In the genomic region with DNA sequence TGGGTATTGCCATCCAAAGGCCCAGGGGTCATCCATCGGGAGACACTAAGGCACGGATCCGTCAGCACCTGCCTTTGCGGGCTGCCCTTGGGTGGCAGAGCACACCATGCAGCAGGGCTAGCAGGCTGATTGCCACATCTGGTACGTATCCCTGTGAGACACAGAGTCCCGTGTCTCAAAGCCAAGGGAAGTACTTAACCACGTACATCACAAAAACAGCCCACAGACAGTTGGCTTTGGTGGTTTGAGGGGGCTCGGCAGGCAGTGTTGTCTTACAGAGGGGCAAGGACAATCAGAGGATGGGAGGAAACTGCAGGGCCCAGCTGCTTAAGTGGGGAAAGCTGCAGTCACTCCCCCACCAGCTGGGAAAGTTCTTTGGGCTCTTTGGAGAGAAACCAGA, we compare ENCODE assay signal across 26 mouse cellular contexts.
DNase-seq lines count a peak whose midpoint lies in the region; ATAC-seq and TF ChIP-seq lines count a peak whose summit lies in the region.
"Had no signal": no experiment of that assay in that cellular context is flagged by ENCODE, and none has a peak within 500 bp of the region (broad histone marks: within the 10 kb centered on the region; RNA-seq: fewer than 3 reads in every experiment).

No protein-coding gene starts in this region.

- H3K9me3 ChIP-seq in lung, embryonic 14.5 days (ENCODE audit: low read depth, low read length): no peaks in the 10 kb centered on the region
- no peaks in the 10 kb centered on the region for H3K9me3 ChIP-seq in embryonic facial prominence, embryonic 14.5 days (ENCODE audit: control insufficient read depth, low read length)
- H3K9me3 ChIP-seq in midbrain, embryonic 16.5 days (replicated peaks; ENCODE audit: control insufficient read depth, low read length, poor library complexity, severe bottlenecking): no peaks in the 10 kb centered on the region
- H3K9me3 ChIP-seq: forebrain, embryonic 10.5 days; heart, embryonic 13.5 days; hindbrain, embryonic 13.5 days; neural tube, embryonic 15.5 days; stomach, embryonic 15.5 days had no signal

- WGBS in lung, embryonic 14.5 days: 67% methylated on average over 8 of the region's 8 CpGs
- WGBS in embryonic facial prominence, embryonic 14.5 days: 52% methylated on average over 8 of the region's 8 CpGs
- 82% methylated on average over 8 of the region's 8 CpGs for WGBS in midbrain, embryonic 16.5 days

- H3K4me1 ChIP-seq in lung, embryonic 14.5 days (ENCODE audit: insufficient read depth): no peaks in the 10 kb centered on the region
- H3K4me1 ChIP-seq in embryonic facial prominence, embryonic 14.5 days (ENCODE audit: control insufficient read depth, insufficient read depth, low read length): peaks cover 11% of the 10 kb centered on the region; the same call in 1 of the 2 replicates
- no peaks in the 10 kb centered on the region for H3K4me1 ChIP-seq in midbrain, embryonic 16.5 days (ENCODE audit: control insufficient read depth, insufficient read depth, low read length)
- H3K4me1 ChIP-seq: heart, embryonic 13.5 days; hindbrain, embryonic 13.5 days; neural tube, embryonic 15.5 days had no signal

- no peak overlapping the region for H3K4me2 ChIP-seq in lung, embryonic 14.5 days
- H3K4me2 ChIP-seq in embryonic facial prominence, embryonic 14.5 days (ENCODE audit: low read depth, low read length): no peak overlapping the region
- H3K4me2 ChIP-seq in midbrain, embryonic 16.5 days (ENCODE audit: low read length): no peak overlapping the region
- H3K4me2 ChIP-seq: heart, embryonic 13.5 days; hindbrain, embryonic 13.5 days; liver, embryonic 11.5 days; neural tube, embryonic 15.5 days; stomach, embryonic 15.5 days had no signal

- H3K36me3 ChIP-seq in lung, embryonic 14.5 days (ENCODE audit: insufficient read depth): no peaks in the 10 kb centered on the region
- no peaks in the 10 kb centered on the region for H3K36me3 ChIP-seq in embryonic facial prominence, embryonic 14.5 days (ENCODE audit: control insufficient read depth, insufficient read depth, low read length)
- no peaks in the 10 kb centered on the region for H3K36me3 ChIP-seq in midbrain, embryonic 16.5 days (ENCODE audit: control insufficient read depth, insufficient read depth, low read length)
- H3K36me3 ChIP-seq: forebrain, embryonic 10.5 days; heart, embryonic 13.5 days; hindbrain, embryonic 13.5 days; neural tube, embryonic 15.5 days; stomach, embryonic 15.5 days had no signal

- intact Hi-C loops in left cerebral cortex, postnatal 4 days (cut with DNase I): no loop called here
- intact Hi-C loops in heart, postnatal 36 days (cut with DNase I): no loop called here

- ATAC-seq in lung, embryonic 14.5 days (ENCODE audit: insufficient read depth): no peak
- ATAC-seq in embryonic facial prominence, embryonic 14.5 days (ENCODE audit: low read depth): peak; percentile 60
- no peak for ATAC-seq in midbrain, embryonic 16.5 days
- ATAC-seq: CD4-positive, CD25-positive, alpha-beta regulatory T cell, adult 4 months; forebrain, embryonic 16.5 days; intestine, postnatal 0 days had no signal

- no peak overlapping the region for H3K4me3 ChIP-seq in lung, embryonic 14.5 days (ENCODE audit: low read depth, low read length)
- no peak overlapping the region for H3K4me3 ChIP-seq in embryonic facial prominence, embryonic 14.5 days (ENCODE audit: low read depth, low read length)
- H3K4me3 ChIP-seq in midbrain, embryonic 16.5 days (ENCODE audit: low read depth, low read length): no peak overlapping the region
- H3K4me3 ChIP-seq: forebrain, embryonic 10.5 days; heart, embryonic 13.5 days; hindbrain, embryonic 13.5 days; neural tube, embryonic 15.5 days; stomach, embryonic 15.5 days had no signal

- H3K27ac ChIP-seq in lung, embryonic 14.5 days (ENCODE audit: low read depth): no peak overlapping the region
- peak overlapping the region; percentile 55; the same call in 1 of the 2 replicates for H3K27ac ChIP-seq in embryonic facial prominence, embryonic 14.5 days (replicated peaks; ENCODE audit: low read depth, low read length)
- no peak overlapping the region for H3K27ac ChIP-seq in midbrain, embryonic 16.5 days (ENCODE audit: low read length)
- H3K27ac ChIP-seq: forebrain, embryonic 10.5 days; heart, embryonic 13.5 days; hindbrain, embryonic 13.5 days; neural tube, embryonic 15.5 days; stomach, embryonic 15.5 days had no signal

- no peak overlapping the region for H3K9ac ChIP-seq in lung, embryonic 14.5 days
- no peak overlapping the region for H3K9ac ChIP-seq in embryonic facial prominence, embryonic 14.5 days (ENCODE audit: low read depth, low read length)
- no peak overlapping the region for H3K9ac ChIP-seq in midbrain, embryonic 16.5 days (ENCODE audit: low read depth, low read length)
- H3K9ac ChIP-seq: heart, embryonic 13.5 days; hindbrain, embryonic 13.5 days; neural tube, embryonic 15.5 days; stomach, embryonic 15.5 days had no signal

- no peak for TF ChIP-seq CTCF in lung, embryonic 14.5 days (IDR thresholded peaks at IDR 0.05; ENCODE audit: low read depth)

- H3K27me3 ChIP-seq in lung, embryonic 14.5 days (ENCODE audit: insufficient read depth, low read length): no peaks in the 10 kb centered on the region
- H3K27me3 ChIP-seq in embryonic facial prominence, embryonic 14.5 days (replicated peaks; ENCODE audit: control insufficient read depth, insufficient read depth, low read length): no peaks in the 10 kb centered on the region
- no peaks in the 10 kb centered on the region for H3K27me3 ChIP-seq in midbrain, embryonic 16.5 days (ENCODE audit: control insufficient read depth, insufficient read depth, low read depth, low read length)
- H3K27me3 ChIP-seq: heart, embryonic 13.5 days; hindbrain, embryonic 13.5 days; neural tube, embryonic 15.5 days; stomach, embryonic 15.5 days had no signal

- peak; percentile 28 for DNase-seq in lung, embryonic 14.5 days
- DNase-seq in lung, postnatal 25 days (ENCODE audit: low spot score): no peak
- DNase-seq in embryonic facial prominence, embryonic 14.5 days (ENCODE audit: low spot score): peak; percentile 64
- DNase-seq in thymus, adult 18-20 months: peak; percentile 64 to 79
- DNase-seq in thymus, postnatal 25 days: peak; percentile 79
- no peak for DNase-seq in left cerebral cortex, postnatal 4 days
- no peak for DNase-seq in heart, postnatal 36 days
- DNase-seq: adrenal gland, adult 2 months; adrenal gland, postnatal 36 days; cerebellum, adult 18-20 months; cerebellum, postnatal 10 days; kidney, adult 9 months; kidney, postnatal 10 days; layer of hippocampus, adult 9-11 months; midbrain, embryonic 14.5 days; right cerebral cortex, postnatal 25 days had no signal

Comparison
In these comparisons a context has a peak if more than half of its experiments do, and no peak if none do; other contexts are left out.
1. DNase-seq: peak in lung, embryonic 14.5 days (single experiment), embryonic facial prominence, embryonic 14.5 days (single experiment), thymus, adult 18-20 months (2 of 2) and thymus, postnatal 25 days (single experiment); none in lung, postnatal 25 days (single experiment), left cerebral cortex, postnatal 4 days (single experiment) and heart, postnatal 36 days (0 of 2).